Mouse (Mus musculus): ENCODE data around the gene Gm42957. TPM values are rescaled to one million over a fixed set of nuclear protein-coding genes. Genes with fewer than 3 reads are reported as not detected.
"Not testable (repeated sequence)": the region's sequence is repeated elsewhere in the genome, so short reads cannot be mapped to it uniquely, and the experiment has no call there.

The Gm42957 gene
- total RNA-seq, 2 experiments from 2014 or later: 0.23 to 0.25 TPM

GRCm38 (mm10) chr3:96673514-96673913, 38.2 kb downstream of the Gm42957 start:
- DNase-seq (ENCODE audit: low spot score in 2 of 2): no peak

DNA sequence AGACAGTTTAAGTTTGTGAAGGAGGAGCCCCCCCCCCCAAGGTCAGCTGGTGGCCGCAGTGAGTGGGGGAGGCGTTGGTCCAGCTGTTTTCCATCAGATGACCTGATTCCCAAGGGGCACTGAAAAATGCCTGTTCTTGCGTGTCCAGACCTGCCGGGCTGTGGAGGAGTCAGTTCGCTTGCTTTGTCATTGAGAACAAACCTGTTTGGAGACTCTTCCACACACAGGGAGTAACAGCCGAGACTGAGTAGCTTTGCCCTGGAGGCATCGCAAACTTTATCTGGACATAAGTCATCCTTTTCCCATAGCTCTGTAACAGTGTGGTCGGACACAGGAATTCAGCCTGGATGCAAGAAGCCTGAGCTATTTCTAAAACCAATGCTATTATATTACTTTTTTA, 39.2 kb downstream of the Gm42957 start:
- no peak for DNase-seq (ENCODE audit: low spot score in 2 of 2)

GRCm38 (mm10) chr3:96675171-96675570, 39.9 kb downstream of the Gm42957 start:
- DNase-seq (ENCODE audit: low spot score in 2 of 2): no peak

- no peak for DNase-seq (ENCODE audit: low spot score in 2 of 2)
Observed at GRCm38 (mm10) chr3:96675690-96676089, 40.4 kb downstream of the Gm42957 start.

DNA sequence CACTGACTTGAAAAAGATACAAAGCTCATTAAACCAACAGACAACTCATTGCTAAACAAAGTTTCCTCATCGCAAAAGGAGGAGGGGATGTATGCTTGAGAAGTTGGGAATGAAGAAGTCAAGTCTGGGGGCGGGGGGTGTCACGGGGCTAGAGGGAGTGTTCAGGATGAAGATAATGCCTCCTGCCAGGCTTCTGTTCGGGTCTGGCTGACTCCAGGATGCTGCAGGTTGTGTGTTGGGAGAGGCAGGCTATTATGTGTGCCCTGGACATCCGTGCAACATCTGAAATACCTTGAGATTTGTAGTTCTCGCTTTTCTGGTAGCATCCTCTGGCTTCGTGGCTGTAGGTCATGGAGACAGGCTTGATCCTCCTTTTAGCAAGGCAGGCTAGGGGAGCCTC, 43.2 kb downstream of the Gm42957 start:
- no peak for DNase-seq (ENCODE audit: low spot score in 2 of 2)

- no peak for DNase-seq (ENCODE audit: low spot score in 2 of 2)
Observed at GRCm38 (mm10) chr3:96679159-96679674, 43.9 kb downstream of the Gm42957 start.

GRCm38 (mm10) chr3:96680269-96680956, 45.1 kb downstream of the Gm42957 start:
- no peak for DNase-seq (ENCODE audit: low spot score in 2 of 2)

GRCm38 (mm10) chr3:96683496-96683895, 48.2 kb downstream of the Gm42957 start:
- no peak for DNase-seq (ENCODE audit: low spot score in 2 of 2)

GRCm38 (mm10) chr3:96684151-96684821, 49.0 kb downstream of the Gm42957 start:
- DNase-seq (ENCODE audit: low spot score in 2 of 2): no peak

DNA sequence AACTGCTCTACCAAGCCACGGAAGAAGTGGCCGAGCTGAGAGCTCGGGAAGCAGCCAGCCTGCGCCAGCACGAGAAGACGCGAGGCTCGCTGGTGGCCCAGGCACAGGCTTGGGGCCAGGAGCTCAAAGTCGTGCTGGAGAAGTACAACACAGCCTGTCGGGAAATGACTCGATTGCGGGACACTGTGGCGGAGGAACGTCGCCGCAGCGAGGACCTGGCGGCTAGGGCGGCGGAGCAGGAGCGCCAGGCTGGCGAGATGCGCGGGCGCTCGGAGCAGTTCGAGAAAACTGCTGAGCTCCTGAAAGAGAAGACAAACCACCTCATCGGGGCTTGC, 49.5 kb downstream of the Gm42957 start:
- DNase-seq (ENCODE audit: low spot score in 2 of 2): no peak

DNA sequence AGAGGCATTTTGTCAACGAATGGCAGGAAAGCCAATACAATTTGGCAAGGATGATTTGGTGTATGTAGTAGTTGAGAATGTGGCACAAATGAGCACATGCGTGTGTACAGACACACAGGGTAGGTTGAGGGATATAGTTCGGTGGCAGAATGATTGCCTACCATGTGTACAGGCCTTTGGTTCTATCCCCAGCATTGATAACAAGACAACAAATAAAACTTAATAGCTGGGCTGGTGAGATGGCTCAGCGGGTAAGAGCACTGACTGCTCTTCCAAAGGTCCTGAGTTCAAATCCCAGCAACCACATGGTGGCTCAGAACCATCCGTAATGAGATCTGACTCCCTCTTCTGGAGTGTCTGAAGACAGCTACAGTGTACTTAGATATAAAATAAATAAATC, 50.8 kb downstream of the Gm42957 start:
- DNase-seq (ENCODE audit: low spot score in 2 of 2): not testable (repeated sequence)

DNA sequence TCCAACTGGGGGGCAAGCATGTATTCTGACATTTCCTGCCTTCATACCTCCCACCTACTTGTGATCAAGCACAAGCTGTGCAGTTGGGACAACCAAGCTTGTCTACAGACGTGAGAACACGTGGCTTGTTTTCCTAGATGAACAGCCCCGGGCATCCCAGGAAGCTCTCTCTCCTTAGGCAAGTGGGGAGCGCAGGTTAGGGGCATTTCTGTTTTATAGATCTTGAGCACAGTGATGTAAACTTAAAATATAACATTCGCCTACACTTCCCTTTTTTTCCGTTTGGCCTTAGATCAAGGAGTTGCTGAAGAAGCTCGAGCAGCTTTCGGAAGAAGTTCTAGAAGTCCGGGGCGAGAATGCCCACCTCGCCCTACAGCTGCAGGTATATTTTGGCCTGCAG, 53.6 kb downstream of the Gm42957 start:
- DNase-seq (ENCODE audit: low spot score in 2 of 2): no peak

DNA sequence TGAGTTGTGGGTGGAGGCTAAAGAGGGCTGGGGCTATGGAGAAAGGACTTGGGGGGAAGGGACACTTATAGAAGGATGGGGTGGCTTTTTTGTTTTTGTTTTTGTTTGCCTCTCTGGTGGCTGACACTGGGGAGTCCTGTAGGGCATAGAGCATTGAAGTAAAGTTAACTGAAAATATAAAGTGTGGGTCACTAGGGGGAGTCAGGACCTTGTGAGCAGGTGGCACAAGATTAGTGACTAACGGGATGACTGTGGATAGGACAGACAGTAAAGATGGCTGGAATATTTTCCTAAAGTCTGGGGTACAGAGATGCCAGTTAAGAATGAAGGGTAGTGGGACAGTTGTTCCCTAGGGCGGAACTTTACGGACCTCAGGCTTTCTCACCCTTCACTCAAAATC, 55.0 kb downstream of the Gm42957 start:
- no peak for DNase-seq (ENCODE audit: low spot score in 2 of 2)

DNA sequence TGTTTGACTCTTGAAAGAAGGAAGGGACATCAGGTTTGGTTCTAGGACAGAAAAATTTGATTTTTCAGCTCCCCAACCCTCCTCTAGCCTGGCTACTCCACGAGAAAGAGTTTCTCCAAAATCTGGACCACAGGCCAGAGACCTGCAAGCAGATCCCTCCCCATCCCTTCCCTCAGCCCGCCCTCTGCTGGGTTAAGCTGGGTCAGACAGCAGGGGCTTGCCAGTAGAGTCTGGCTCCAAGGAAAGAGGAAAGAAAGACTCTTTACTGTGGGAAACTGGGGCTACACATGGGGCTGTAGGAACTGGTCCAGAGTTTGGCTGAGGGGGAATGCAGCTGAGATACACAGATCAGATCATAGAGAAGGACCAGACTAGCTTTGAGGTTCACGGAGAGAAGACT, 57.2 kb downstream of the Gm42957 start:
- no peak for DNase-seq (ENCODE audit: low spot score in 2 of 2)

DNA sequence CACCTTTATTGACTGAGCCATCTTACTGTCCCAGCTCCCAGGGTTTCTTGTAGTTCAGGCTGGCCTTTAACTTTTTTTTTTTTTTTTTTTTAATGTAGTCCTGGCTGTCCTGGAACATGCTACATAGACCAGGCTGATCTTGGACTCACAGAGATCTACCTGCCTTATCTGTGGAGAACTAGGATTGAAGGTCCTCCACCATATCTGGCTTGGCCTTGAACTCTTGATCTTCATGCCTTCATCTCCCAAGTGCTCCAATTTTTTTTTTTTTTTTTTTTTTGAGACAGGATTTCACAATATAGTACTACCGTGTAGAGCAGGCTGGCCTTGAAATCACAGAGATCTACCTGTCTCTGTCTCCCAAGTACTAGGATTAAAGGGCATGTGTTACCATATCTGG, 58.3 kb downstream of the Gm42957 start:
- DNase-seq (ENCODE audit: low spot score in 2 of 2): no peak

DNA sequence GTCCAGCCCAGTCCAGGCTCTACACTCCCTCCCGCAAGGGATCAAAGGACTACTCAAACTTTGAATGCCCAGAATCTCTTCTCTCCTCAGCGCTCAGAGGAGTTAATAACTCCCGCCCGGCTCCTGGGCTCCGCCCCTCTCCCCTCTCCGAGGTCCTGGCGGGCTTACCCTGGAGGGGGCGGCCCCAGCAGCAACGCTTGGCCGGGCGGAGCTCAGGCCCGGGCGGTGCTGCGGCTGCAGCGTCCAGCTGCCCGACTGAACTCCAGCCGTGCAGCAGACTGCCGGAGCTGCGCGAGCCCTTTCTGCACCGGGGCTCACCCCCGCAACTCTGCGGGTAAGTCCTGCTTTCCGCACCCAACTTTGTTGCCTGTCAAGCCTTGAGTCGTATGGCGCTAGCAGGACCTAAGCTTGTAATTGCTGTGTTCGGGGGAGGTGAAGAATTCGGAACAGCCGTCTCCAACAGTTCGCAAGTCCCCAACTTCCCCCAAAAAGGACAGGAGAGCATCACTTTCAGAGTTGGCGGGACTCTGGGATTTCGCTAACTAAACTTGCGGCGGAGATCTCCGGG, 61.0 kb downstream of the Gm42957 start, which contains the start of gene Pias3:
Pias3 (plus strand) TSS at position 187 of the 568 bp plus-strand sequence.
- DNase-seq (ENCODE audit: low spot score in 2 of 2): peak; percentile 64 to 74

DNA sequence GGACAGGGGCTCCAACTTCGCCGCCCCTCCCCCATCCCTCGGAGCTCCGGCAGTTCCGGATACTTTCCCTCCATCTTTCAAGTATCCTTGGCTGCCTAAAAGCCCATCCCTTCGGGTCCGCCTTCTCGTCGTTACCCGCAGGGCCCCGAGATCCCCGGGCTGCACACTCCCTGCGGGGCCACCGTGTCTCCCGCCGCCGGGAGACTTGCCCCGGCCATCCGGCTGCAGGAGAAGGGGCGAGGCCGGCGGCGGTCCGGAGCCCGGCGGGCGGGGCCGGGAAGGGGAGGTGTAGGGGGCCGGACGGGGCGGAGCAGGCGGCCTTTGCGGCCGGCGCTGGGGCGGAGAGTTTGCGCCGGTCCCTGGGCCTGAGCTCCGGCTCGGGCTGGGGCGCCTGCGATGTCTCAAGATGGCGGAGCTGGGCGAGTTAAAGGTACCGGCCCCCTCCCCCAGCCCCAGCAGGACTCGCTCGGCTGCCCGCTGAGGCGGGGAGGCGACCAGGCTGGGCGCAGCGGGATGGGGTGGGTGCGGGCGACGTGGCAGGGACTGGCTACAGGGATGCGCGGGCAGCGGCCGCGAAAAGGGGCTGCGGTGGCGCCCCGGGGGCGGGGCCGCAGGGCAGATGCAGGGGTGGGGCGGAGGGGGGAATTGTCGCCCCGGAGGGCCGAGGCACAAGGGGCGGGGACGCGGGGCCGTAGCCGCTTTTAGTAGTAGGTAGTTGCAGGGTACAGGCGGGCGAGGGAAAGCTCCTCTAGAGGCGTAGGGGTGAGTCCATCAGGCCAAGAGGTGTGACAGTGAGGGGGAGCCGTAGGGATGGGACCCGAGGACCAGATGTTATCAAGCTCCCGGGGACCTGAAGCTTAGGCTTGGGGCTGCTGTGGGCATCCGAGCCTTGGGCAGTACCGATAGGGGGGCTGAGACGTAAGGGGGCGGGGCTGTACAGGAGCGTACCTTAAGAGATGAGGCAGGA, 61.8 kb downstream of the Gm42957 start:
- DNase-seq (ENCODE audit: low spot score in 2 of 2): peak; percentile 83 to 84

DNA sequence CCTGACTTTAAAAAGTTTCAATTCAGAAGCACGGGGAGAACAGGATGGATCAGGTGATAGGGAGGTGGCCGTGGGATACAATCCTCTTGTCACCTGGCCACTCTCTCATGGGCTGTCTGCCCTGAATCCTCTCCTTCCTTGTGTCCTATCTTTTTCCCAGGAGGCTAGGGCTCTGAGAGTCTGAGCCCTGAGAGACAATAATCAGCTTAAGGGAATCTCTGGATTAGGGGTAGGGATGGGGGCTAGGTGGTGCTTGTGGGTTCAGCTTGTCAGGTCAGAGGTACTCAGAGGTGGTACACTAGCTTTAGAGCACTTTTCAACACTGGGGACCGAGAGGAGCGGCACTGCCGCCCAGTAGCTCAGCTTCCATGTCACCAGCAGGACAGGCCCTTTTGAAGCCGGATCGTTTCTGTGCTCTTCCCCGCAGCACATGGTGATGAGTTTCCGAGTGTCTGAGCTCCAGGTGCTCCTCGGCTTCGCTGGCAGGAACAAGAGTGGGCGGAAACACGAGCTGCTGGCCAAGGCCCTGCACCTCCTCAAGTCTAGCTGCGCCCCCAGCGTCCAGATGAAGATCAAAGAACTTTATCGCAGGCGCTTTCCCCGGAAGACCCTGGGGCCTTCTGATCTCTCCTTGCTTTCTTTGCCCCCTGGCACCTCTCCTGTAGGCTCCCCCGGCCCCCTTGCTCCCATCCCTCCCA, 63.9 kb downstream of the Gm42957 start:
- DNase-seq (ENCODE audit: low spot score in 2 of 2): no peak

DNA sequence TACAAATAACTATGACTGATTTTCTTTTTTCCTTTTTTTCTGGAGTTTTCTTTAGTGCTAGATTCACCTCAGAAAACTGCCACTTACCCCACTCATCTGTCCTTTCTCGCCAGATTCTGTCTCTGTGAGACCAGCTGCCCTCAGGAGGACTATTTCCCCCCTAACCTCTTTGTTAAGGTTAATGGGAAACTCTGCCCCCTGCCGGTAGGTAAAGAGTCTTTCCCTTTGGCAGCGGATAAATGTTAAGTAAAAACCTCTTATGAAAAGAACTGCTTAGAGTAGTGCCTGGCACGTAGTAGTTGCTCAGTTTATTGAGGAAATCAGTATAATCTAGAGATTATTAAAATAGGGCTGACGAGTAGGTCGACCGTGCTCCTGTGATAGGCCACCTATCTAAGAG, 65.1 kb downstream of the Gm42957 start:
- no peak for DNase-seq (ENCODE audit: low spot score in 2 of 2)

GRCm38 (mm10) chr3:96701003-96701402, 65.7 kb downstream of the Gm42957 start:
- no peak for DNase-seq (ENCODE audit: low spot score in 2 of 2)

Measured in adrenal gland, postnatal 4 days (tissue).